Mouse (Mus musculus) erythroblast, adult 5-6 weeks (primary cell): ENCODE measurements at regions not wholly inside any gene's neighbourhood (a gene's known extent, or its start where the extent isn't known, plus 50 kb on each side); places are given as distances from the start of the nearest gene placed in this dataset.
A peak's percentile ranks its signal among the peaks of the same experiment; 100 is the strongest.
"Not testable (repeated sequence)": the region's sequence is repeated elsewhere in the genome, so short reads cannot be mapped to it uniquely, and the experiment has no call there.

Source experiments
- ATAC-seq: replicated peaks from 2 replicates; pipeline ENCODE4 v1.8.0; 2016; ENCODE audit warnings: moderate number of reproducible peaks, mild to moderate bottlenecking, moderate TSS enrichment, inconsistent platforms; ENCODE audit not compliant: poor library complexity, low FRiP score, severe bottlenecking

GRCm38 (mm10) chr1:105900158-105900557, 90.0 kb upstream of the Zcchc2 start:
- ATAC-seq = no peak

DNA sequence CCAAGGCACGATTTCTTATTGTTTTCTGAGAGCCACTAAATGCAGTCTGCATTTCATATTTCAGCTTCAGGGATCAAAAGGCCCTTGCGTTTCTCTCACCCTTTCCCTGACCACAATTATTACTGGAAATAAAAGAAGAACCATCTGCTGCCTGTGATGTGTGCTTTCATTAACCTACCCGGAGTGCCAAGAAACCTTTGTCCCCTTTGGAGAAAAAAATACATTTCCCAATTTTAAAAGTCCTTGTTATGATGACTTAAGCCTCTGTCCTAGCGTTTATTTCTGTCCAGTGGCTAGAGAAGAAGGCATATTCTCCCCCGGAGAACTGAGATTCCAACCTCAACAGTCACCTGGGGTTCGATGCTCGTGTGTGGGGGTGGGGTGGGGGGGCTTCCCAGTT, 89.3 kb upstream of the Zcchc2 start:
- ATAC-seq = no peak

GRCm38 (mm10) chr1:105903286-105904115, 86.7 kb upstream of the Zcchc2 start:
- no peak for ATAC-seq

- ATAC-seq = peak; percentile 55; the same call in 1 of the 2 replicates
Observed at GRCm38 (mm10) chr1:105904737-105905136, 85.5 kb upstream of the Zcchc2 start.

DNA sequence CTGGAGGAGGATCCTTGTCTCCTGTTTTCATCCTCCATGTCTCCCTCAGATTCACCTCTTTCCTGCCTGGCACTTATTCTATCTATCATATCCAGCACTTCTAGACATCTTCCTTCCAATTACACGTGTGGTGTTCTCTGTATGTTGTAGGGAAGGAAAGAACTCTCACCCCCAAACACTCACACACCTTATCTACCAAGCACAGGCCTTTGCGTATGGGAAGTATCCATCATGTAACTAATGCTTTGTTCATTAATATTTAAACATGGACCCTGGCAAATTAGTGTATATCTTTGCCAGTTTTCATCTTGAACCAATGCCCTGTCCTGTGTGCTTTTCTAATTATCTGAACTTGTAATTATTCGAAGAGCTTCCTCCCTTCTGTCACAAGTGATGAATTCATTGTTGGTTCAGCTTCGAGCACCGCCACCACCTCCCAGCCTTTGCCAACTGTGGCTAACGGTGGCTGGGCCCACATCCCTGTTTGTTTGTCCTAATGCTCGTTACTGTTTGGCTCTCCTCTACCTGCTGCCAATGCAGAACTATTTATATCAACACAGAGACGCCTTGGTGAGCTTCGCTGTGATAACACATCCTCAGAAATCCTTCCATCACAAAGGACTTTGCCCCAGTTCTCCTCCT, 84.3 kb upstream of the Zcchc2 start:
- ATAC-seq = no peak

GRCm38 (mm10) chr1:105906427-105906798, 83.8 kb upstream of the Zcchc2 start:
- no peak for ATAC-seq

DNA sequence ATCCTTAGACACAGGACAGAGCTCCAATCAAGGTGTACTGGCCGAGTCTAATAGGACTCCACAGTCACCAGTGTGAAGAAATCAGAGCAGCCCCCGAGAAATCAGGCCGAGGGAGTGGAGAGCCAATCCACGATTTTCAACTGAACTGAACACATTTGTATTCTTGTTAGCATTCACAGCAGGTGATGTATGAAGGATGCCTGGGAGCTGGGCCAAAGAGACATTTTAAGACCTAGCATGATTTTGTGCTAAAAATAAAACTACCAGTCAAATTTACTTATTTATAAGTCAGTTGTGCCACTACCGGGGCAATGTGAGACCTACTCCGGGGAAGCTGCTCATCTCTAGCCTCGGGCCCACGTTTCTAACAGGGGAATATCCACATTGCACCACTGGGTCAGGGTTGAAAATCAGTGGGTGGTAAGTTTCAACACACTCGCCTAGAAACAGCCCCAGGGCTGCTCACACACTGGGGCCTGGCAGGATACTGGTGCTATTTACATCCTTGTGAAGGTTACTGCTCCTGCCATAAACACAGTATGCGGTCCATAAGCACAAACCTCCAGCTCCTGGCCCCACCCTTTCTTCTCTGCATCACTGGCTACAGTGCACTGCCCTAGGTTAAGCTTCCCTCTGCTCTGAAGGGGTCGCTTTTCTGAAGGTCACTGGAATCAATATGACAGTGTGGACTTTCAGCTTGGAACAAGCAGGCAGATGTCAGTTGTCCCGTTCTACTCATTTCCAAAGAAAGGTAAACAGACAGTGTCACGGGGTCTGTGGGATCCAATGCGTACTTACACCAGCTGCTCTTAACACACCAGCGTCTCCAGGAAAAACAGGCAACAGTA, 82.0 kb upstream of the Zcchc2 start:
- ATAC-seq = no peak

- ATAC-seq = no peak
Observed at GRCm38 (mm10) chr1:105909121-105909520, 81.1 kb upstream of the Zcchc2 start.

DNA sequence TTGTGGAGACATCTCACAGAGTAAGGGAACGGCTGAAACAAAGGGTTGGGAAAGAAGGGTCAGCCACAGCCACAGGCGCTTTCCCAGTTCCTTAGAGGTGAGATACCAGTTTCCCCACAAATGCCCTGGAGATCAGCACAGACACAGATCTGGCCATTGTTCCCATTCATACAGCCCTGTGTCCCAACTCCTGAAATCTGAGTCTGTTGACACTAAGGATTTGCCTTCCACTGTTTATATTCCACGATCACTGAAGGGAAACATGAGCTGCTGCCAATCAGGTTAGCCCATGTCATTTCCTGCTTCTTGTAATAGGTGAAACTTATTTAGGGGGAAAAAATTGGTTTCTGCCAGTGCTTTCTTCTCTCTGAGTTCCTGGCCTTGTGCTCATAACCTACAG, 78.5 kb upstream of the Zcchc2 start:
- ATAC-seq = no peak

- ATAC-seq = no peak
Observed at GRCm38 (mm10) chr1:105921842-105922241, 68.4 kb upstream of the Zcchc2 start.

DNA sequence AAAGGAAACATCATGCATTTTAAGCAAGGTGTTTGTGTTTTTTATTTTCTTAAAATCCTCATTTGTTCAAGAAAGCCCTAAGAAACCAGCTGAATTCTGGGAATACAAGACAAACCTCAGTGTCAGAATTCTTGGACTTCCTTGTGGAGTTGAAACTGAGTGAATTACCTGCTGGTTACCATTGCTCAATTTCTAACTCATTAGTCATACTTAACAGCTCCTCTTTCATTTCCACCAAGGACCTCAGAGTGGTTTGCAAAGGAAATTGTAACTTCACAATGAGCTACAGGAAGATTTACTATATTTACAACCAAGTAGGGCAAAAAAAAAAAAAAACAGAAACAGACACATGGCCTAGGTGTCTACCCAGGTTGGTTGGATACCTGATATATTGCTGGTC, 67.6 kb upstream of the Zcchc2 start:
- no peak for ATAC-seq

- no peak for ATAC-seq
Observed at GRCm38 (mm10) chr1:105923001-105923400, 67.2 kb upstream of the Zcchc2 start.

- ATAC-seq = no peak
Observed at GRCm38 (mm10) chr1:105925617-105926370, 64.4 kb upstream of the Zcchc2 start.

- ATAC-seq = no peak
Observed at GRCm38 (mm10) chr1:105926871-105927270, 63.3 kb upstream of the Zcchc2 start.

DNA sequence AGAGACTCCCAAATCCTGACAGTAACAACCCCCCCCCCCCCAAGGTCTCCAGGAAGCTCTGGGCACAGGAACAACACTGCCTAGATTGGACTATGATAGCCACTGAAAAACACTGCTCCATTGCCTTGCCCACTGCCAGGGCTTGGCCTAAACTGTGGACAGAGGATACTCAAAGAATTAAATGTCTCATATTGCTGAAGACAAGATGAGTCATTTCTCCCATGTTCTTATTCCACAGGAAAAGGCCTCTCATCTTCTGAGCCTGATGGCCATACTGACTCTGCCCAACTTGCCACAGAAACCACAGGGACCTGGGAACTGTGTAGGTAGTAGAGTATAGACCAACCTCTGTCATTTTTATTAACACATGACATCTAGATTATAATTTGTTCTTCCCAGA, 59.4 kb upstream of the Zcchc2 start:
- ATAC-seq = no peak

DNA sequence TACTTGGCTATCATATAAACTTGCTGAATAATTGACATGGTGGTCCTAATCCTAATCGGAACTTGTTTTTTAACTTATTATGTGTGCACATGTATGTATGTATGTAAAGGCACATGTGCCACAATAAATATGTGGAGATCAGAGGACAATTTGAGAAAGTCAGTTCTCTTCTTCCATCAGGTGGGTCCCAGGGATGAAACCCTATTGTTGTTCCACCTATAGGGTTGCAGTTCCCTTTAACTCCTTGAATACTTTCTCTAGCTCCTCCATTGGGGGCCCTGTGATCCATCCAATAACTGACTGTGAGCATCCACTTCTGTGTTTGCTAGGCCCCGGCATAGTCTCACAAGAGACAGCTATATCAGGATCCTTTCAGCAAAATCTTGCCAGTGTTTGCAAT, 56.0 kb upstream of the Zcchc2 start:
- ATAC-seq = not testable (repeated sequence)
